Mouse (Mus musculus) kidney, postnatal 10 days (tissue): ENCODE measurements around the gene Zfp287.
A peak's percentile ranks its signal among the peaks of the same experiment; 100 is the strongest.
"Not testable (repeated sequence)": the region's sequence is repeated elsewhere in the genome, so short reads cannot be mapped to it uniquely, and the experiment has no call there.

Source experiments
- DNase-seq: peaks from one replicate; pipeline ENCODE4 v3.0.0; 2021; ENCODE audit warnings: mixed read lengths

The Zfp287 gene

GRCm38 (mm10) chr11:62731311-62732021 lies at the start of gene Zfp287:
Zfp287 (minus strand) TSS chr11:62731905.
- peak; percentile 91 for DNase-seq

GRCm38 (mm10) chr11:62776510-62776909 lies 44.8 kb upstream of the Zfp287 start:
- no peak for DNase-seq

GRCm38 (mm10) chr11:62760755-62761457 lies 29.2 kb upstream of the Zfp287 start:
- DNase-seq, result no peak

- DNase-seq, result no peak
Measured at GRCm38 (mm10) chr11:62758491-62758890, 26.8 kb upstream of the Zfp287 start.

- no peak for DNase-seq
Measured at GRCm38 (mm10) chr11:62757906-62758305, 26.2 kb upstream of the Zfp287 start.

- DNase-seq, result no peak
Measured at GRCm38 (mm10) chr11:62757143-62757507, 25.4 kb upstream of the Zfp287 start.

GRCm38 (mm10) chr11:62756456-62757142 lies 24.9 kb upstream of the Zfp287 start:
- peak; percentile 99 for DNase-seq

- DNase-seq, result no peak
Measured at GRCm38 (mm10) chr11:62752780-62753179, 21.1 kb upstream of the Zfp287 start, which contains the start of gene Gm10428. Gm10428 (plus strand) TSS chr11:62753100.

GRCm38 (mm10) chr11:62752191-62752590 lies 20.5 kb upstream of the Zfp287 start:
- no peak for DNase-seq

GRCm38 (mm10) chr11:62749445-62749844 lies 17.7 kb upstream of the Zfp287 start:
- not testable (repeated sequence) for DNase-seq

GRCm38 (mm10) chr11:62748062-62748461 lies 16.4 kb upstream of the Zfp287 start:
- no peak for DNase-seq

- no peak for DNase-seq
Measured at GRCm38 (mm10) chr11:62747227-62747626, 15.5 kb upstream of the Zfp287 start.

- DNase-seq, result peak; percentile 79
Measured at GRCm38 (mm10) chr11:62746001-62746533, 14.4 kb upstream of the Zfp287 start.

- peak; percentile 86 for DNase-seq
Measured at GRCm38 (mm10) chr11:62744103-62744502, 12.4 kb upstream of the Zfp287 start.

- DNase-seq, result no peak
Measured at GRCm38 (mm10) chr11:62742261-62742957, 10.7 kb upstream of the Zfp287 start.

- DNase-seq, result no peak
Measured at GRCm38 (mm10) chr11:62741186-62741585, 9.5 kb upstream of the Zfp287 start.

- no peak for DNase-seq
Measured at GRCm38 (mm10) chr11:62732665-62733064, 960 bp upstream of the Zfp287 start.

GRCm38 (mm10) chr11:62732022-62732387 lies 300 bp upstream of the Zfp287 start:
- no peak for DNase-seq

GRCm38 (mm10) chr11:62728276-62728675 lies 3.4 kb downstream of the Zfp287 start:
- DNase-seq, result no peak

GRCm38 (mm10) chr11:62710657-62711056 lies 21.0 kb downstream of the Zfp287 start:
- no peak for DNase-seq

- DNase-seq, result no peak
Measured at GRCm38 (mm10) chr11:62708252-62708651, 23.5 kb downstream of the Zfp287 start.

GRCm38 (mm10) chr11:62706141-62706540 lies 25.6 kb downstream of the Zfp287 start:
- DNase-seq, result no peak

- no peak for DNase-seq
Measured at GRCm38 (mm10) chr11:62701218-62701617, 30.5 kb downstream of the Zfp287 start.
